Mouse (Mus musculus) retina, embryonic 14.5 days (tissue): ENCODE data around the gene Adal.
A peak's percentile ranks its signal among the peaks of the same experiment; 100 is the strongest.
"Not testable (repeated sequence)": the region's sequence is repeated elsewhere in the genome, so short reads cannot be mapped to it uniquely, and the experiment has no call there.

Experiments used
- DNase-seq: peaks from one replicate; pipeline ENCODE4 v3.0.0-alpha.2; 2015; ENCODE audit warnings: low spot score

Adal gene

GRCm38 (mm10) chr2:121140018-121140882 lies at the start of gene Adal, which contains the start of gene Lcmt2:
Gene Adal (plus strand): TSS chr2:121140428.
Gene Lcmt2 (minus strand): TSS chr2:121140653.
- peak; percentile 89 for DNase-seq

GRCm38 (mm10) chr2:121102051-121102450 lies 38.2 kb upstream of the Adal start:
- peak; percentile 82 for DNase-seq

- no peak for DNase-seq
Observed at GRCm38 (mm10) chr2:121105940-121106339, 34.3 kb upstream of the Adal start.

GRCm38 (mm10) chr2:121109695-121110094 lies 30.5 kb upstream of the Adal start, which contains the start of gene Tgm7:
Gene Tgm7 (minus strand): TSS chr2:121109795.
- DNase-seq: no peak

- no peak for DNase-seq
Observed at GRCm38 (mm10) chr2:121115418-121115817, 24.8 kb upstream of the Adal start.

- no peak for DNase-seq
Observed at GRCm38 (mm10) chr2:121119260-121119659, 21.0 kb upstream of the Adal start.

- not testable (repeated sequence) for DNase-seq
Observed at GRCm38 (mm10) chr2:121126302-121126701, 13.9 kb upstream of the Adal start.

- DNase-seq: no peak
Observed at GRCm38 (mm10) chr2:121127536-121127935, 12.7 kb upstream of the Adal start.

- no peak for DNase-seq
Observed at GRCm38 (mm10) chr2:121128865-121129620, 11.2 kb upstream of the Adal start.

- DNase-seq: no peak
Observed at GRCm38 (mm10) chr2:121132822-121133221, 7.4 kb upstream of the Adal start.

GRCm38 (mm10) chr2:121137371-121137770 lies 2.9 kb upstream of the Adal start:
- DNase-seq: no peak

GRCm38 (mm10) chr2:121139266-121140017 lies 786 bp upstream of the Adal start:
- DNase-seq: peak; percentile 5

GRCm38 (mm10) chr2:121141216-121142035 lies 1.2 kb downstream of the Adal start:
- peak; percentile 42 for DNase-seq

- DNase-seq: no peak
Observed at GRCm38 (mm10) chr2:121142415-121142814, 2.2 kb downstream of the Adal start.

- DNase-seq: no peak
Observed at GRCm38 (mm10) chr2:121149679-121150078, 9.5 kb downstream of the Adal start.

GRCm38 (mm10) chr2:121153100-121153499 lies 12.9 kb downstream of the Adal start:
- DNase-seq: no peak

- no peak for DNase-seq
Observed at GRCm38 (mm10) chr2:121169173-121169572, 28.9 kb downstream of the Adal start.

GRCm38 (mm10) chr2:121169902-121170301 lies 29.7 kb downstream of the Adal start:
- peak; percentile 15 for DNase-seq

GRCm38 (mm10) chr2:121170481-121170971 lies 30.3 kb downstream of the Adal start, which contains the start of gene Tubgcp4:
Gene Tubgcp4 (plus strand): TSS chr2:121170654.
- no peak for DNase-seq

- DNase-seq: peak; percentile 94
Observed at GRCm38 (mm10) chr2:121170980-121171742, 30.9 kb downstream of the Adal start, which contains the start of gene Zscan29. Gene Zscan29 (minus strand): TSS chr2:121171125.
